Mouse (Mus musculus) frontal cortex, adult (tissue): ENCODE data around the gene Mocs1.

Experiments
- ATAC-seq: cut with Nextera tagmentation; 2 replicates; pipeline ENCODE4 v1.9.2; 2017; ENCODE audit warnings: mild to moderate bottlenecking, moderate library complexity, mixed read lengths; ENCODE audit not compliant: low TSS enrichment

Gene Mocs1

GRCm38 (mm10) chr17:49484435-49484834, 56.3 kb downstream of the Mocs1 start:
- ATAC-seq = peak; percentile 78

- ATAC-seq = no peak
These were observed 60.9 kb downstream of the Mocs1 start for GRCm38 (mm10) chr17:49489098-49489497.

DNA sequence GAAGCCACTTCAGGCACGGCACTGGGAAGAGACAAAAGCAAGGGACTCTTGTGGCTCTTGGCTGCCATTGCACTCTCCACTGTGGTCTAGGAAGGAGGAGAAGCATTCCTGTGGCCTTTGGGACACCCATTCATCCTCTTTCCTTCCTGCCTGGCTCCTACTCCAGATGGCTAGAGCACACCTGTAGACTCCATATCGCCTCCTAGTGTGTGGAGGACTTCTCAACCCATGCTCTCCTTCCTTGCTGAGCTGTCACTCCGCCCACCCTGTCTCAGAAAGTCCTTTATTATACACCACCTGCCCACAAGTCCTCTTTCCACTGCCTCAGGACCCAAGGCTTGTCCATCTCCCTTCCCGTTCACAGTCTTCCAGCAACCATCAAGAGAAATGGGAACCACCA, 65.1 kb downstream of the Mocs1 start:
- ATAC-seq = no peak

DNA sequence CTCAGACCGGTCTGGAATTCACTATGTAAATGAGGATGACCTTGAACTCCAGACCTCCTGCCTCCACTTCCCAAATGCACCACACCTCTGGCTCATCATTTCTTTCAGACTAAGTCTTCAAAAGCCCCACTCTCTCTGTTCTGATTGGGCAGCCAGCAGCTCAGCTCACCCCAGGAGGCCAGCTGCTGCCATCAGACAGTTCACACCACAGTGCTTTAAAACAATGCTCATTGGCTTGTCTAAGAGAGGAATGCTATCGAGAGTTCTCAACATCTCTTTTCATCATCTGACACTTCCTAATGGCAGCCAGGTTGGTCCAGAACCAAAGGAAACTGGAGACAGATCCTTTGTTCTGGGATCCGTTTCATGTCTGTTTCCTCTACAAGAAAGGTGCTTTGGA, 70.0 kb downstream of the Mocs1 start:
- ATAC-seq = no peak

DNA sequence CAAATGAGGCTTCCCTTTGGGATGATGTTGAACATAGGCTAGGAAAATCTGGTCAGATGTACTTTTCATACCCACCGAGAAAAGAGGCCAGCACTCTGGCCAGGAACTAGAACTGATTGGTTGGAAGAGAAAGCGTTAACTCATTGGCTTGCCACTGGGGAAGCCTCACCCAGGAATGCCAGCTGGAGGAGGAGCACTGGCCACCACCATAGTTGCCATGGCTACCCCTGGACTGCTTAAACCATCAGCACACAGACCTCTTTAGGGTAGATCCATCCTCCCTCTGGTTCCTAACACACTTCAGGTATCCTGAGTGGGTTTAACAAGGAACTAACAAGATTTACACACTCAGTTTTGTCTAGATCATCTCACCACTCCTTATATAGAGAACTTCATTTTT, 71.5 kb downstream of the Mocs1 start:
- ATAC-seq = no peak

GRCm38 (mm10) chr17:49500234-49500633, 72.1 kb downstream of the Mocs1 start:
- no peak for ATAC-seq

DNA sequence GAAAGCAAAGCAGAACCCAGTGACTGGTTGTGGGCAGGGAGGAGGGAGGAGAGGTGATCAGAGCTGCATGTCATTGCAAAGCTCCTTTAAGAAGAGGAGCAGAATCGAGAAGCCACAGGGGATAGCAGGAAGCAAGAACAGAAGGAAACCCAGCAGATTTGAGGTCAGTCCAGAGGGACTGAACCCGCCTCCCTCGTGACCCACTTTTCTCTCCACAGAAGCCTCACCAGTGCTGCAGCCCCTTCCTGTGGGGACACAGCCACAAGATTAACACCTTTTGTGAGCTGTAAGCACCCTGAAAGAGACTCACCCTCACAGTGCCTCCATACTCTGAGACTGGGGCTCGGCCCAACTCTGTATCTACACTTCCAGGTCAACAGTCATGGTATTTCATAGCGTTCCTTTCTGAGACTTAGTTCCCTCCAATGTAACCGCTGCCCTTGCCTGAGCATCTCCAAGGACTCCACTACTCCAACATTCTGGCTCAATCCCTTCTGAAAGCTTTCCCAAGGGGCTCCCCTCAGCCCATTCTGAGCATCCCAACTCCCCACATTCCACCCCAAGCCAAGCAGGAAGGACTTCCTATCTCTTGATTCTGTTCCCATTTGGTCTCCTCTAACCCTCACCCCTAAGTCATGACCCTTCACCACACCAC, 75.2 kb downstream of the Mocs1 start:
- ATAC-seq = no peak
